Mouse (Mus musculus) hindbrain, embryonic 16.5 days (tissue): ENCODE data around the gene B3gnt2. TPM values are rescaled to one million over a fixed set of nuclear protein-coding genes. Genes with fewer than 3 reads are reported as not detected.

Source experiments
- ATAC-seq: fragments of 200-750 bp; cut with Nextera tagmentation; 2 replicates; pipeline ENCODE4 v1.8.0; 2017; ENCODE audit warnings: moderate TSS enrichment, moderate library complexity
- H3K27ac ChIP-seq: fragments of 300-500 bp; sonication (generic); 2 replicates; pipeline ENCODE4 v1.5.1; 2014; ENCODE audit warnings: low read depth, mild to moderate bottlenecking, control low read depth, low read length, moderate library complexity
- H3K27me3 ChIP-seq: fragments of 300-500 bp; sonication (generic); replicated peaks from 2 replicates; pipeline ENCODE4 v1.6.1; 2014; ENCODE audit warnings: low read length; ENCODE audit not compliant: control insufficient read depth, insufficient read depth
- H3K36me3 ChIP-seq: fragments of 300-500 bp; sonication (generic); 2 replicates; pipeline ENCODE4 v1.6.1; 2014; ENCODE audit warnings: mild to moderate bottlenecking, low read length, moderate library complexity, mixed read lengths; ENCODE audit not compliant: control insufficient read depth, insufficient read depth
- H3K4me1 ChIP-seq: fragments of 300-500 bp; sonication (generic); 2 replicates; pipeline ENCODE4 v1.6.1; 2014; ENCODE audit warnings: low read depth, low read length; ENCODE audit not compliant: control insufficient read depth, insufficient read depth
- H3K4me2 ChIP-seq: fragments of 300-500 bp; sonication (generic); 2 replicates; pipeline ENCODE4 v1.6.1; 2014; ENCODE audit warnings: mild to moderate bottlenecking, low read length, control low read depth, moderate library complexity
- H3K4me3 ChIP-seq: fragments of 300-500 bp; sonication (generic); 2 replicates; pipeline ENCODE4 v1.5.1; 2014; ENCODE audit warnings: mild to moderate bottlenecking, low read length, control low read depth, moderate library complexity
- H3K9ac ChIP-seq: fragments of 300-500 bp; sonication (generic); 2 replicates; pipeline ENCODE4 v1.6.1; 2014; ENCODE audit warnings: low read depth, mild to moderate bottlenecking, control low read depth, low read length, moderate library complexity
- H3K9me3 ChIP-seq: fragments of 300-500 bp; sonication (generic); 2 replicates; pipeline ENCODE4 v1.6.1; 2014; ENCODE audit warnings: mild to moderate bottlenecking, low read length, moderate library complexity; ENCODE audit not compliant: control insufficient read depth
- WGBS: fragments of 180-500 bp; shearing (Covaris S2); extraction: QIAGEN DNeasy Blood & Tissue Kit; methylation state at CpG from one replicate; pipeline ENCODE4 v1.1.7; 2014; 5-methylcytosine and 5-hydroxymethylcytosine counted together
- polyA plus RNA-seq: library from polyadenylated mRNA; unstranded; fragments of >200 nt; fragmentation: Nextera tagmentation; extraction: Ambion mirVana; gene quantifications from 2 replicates; pipeline ENCODE4 v1.2.1, GENCODE M21; 2015

Gene B3gnt2
- polyA plus RNA-seq, 1 experiment from 2014 or later: 2.7 TPM

- Histone ChIP-seq H3K4me1 (peaks cover 10% of the 10 kb centered on the region), H3K9ac (no peak overlapping the region), H3K36me3 (no peaks in the 10 kb centered on the region), H3K27me3 (peaks cover 9% of the 10 kb centered on the region), H3K4me2 (no peak overlapping the region), H3K27ac (no peak overlapping the region), H3K9me3 (no peaks in the 10 kb centered on the region), H3K4me3 (no peak overlapping the region)
- no peak for ATAC-seq
- WGBS: 91% methylated on average over 4 of the region's 4 CpGs
These were observed 6.2 kb downstream of the B3gnt2 start for GRCm38 (mm10) chr11:22854571-22854970.

- ATAC-seq: no peak
- Histone ChIP-seq H3K36me3 (no peaks in the 10 kb centered on the region), H3K4me1 (peaks cover 6% of the 10 kb centered on the region), H3K9ac (no peak overlapping the region), H3K4me2 (no peak overlapping the region), H3K27me3 (peaks cover 9% of the 10 kb centered on the region), H3K4me3 (no peak overlapping the region), H3K27ac (no peak overlapping the region), H3K9me3 (no peaks in the 10 kb centered on the region)
- 35% methylated on average over 2 of the region's 2 CpGs for whole genome bisulfite sequencing
These were observed 7.1 kb downstream of the B3gnt2 start for GRCm38 (mm10) chr11:22853477-22854157.

GRCm38 (mm10) chr11:22852510-22852909 lies 8.3 kb downstream of the B3gnt2 start:
- Histone ChIP-seq H3K4me1 (no peaks in the 10 kb centered on the region), H3K27ac (no peak overlapping the region), H3K9me3 (no peaks in the 10 kb centered on the region), H3K4me2 (no peak overlapping the region), H3K27me3 (peaks cover 9% of the 10 kb centered on the region), H3K36me3 (no peaks in the 10 kb centered on the region), H3K9ac (no peak overlapping the region), H3K4me3 (no peak overlapping the region)
- WGBS: 63% methylated on average over 1 of the region's 1 CpGs
- ATAC-seq: no peak

GRCm38 (mm10) chr11:22851416-22851815 lies 9.3 kb downstream of the B3gnt2 start:
- no peak overlapping the region for H3K9ac ChIP-seq
- no peaks in the 10 kb centered on the region for H3K36me3 ChIP-seq
- H3K4me2 ChIP-seq: no peak overlapping the region
- no peak overlapping the region for H3K4me3 ChIP-seq
- no peaks in the 10 kb centered on the region for H3K9me3 ChIP-seq
- H3K27me3 ChIP-seq: peaks cover 3% of the 10 kb centered on the region; the same call in 1 of the 2 replicates
- H3K27ac ChIP-seq: no peak overlapping the region
- 64% methylated on average over 4 of the region's 4 CpGs for WGBS
- ATAC-seq: no peak
- H3K4me1 ChIP-seq: peaks cover 1% of the 10 kb centered on the region; the same call in 1 of the 2 replicates

- Histone ChIP-seq H3K4me2 (no peak overlapping the region), H3K27ac (no peak overlapping the region), H3K27me3 (no peaks in the 10 kb centered on the region), H3K4me1 (peaks cover 3% of the 10 kb centered on the region; the same call in 1 of the 2 replicates), H3K36me3 (no peaks in the 10 kb centered on the region), H3K9ac (no peak overlapping the region), H3K4me3 (no peak overlapping the region), H3K9me3 (no peaks in the 10 kb centered on the region)
- WGBS: 83% methylated on average over 4 of the region's 4 CpGs
- ATAC-seq: no peak
These were observed 10.7 kb downstream of the B3gnt2 start for GRCm38 (mm10) chr11:22850077-22850476.

GRCm38 (mm10) chr11:22848649-22849195 lies 12.0 kb downstream of the B3gnt2 start:
- Histone ChIP-seq H3K36me3 (no peaks in the 10 kb centered on the region), H3K4me2 (no peak overlapping the region), H3K4me1 (peaks cover 3% of the 10 kb centered on the region; the same call in 1 of the 2 replicates), H3K27ac (no peak overlapping the region), H3K9me3 (no peaks in the 10 kb centered on the region), H3K4me3 (no peak overlapping the region), H3K27me3 (no peaks in the 10 kb centered on the region), H3K9ac (no peak overlapping the region)
- 88% methylated on average over 5 of the region's 5 CpGs for WGBS
- no peak for ATAC-seq

GRCm38 (mm10) chr11:22847732-22848648 lies 12.8 kb downstream of the B3gnt2 start:
- Histone ChIP-seq H3K27ac (no peak overlapping the region), H3K4me2 (no peak overlapping the region), H3K4me3 (no peak overlapping the region), H3K9me3 (no peaks in the 10 kb centered on the region), H3K9ac (no peak overlapping the region), H3K27me3 (no peaks in the 10 kb centered on the region), H3K4me1 (peaks cover 3% of the 10 kb centered on the region; the same call in 1 of the 2 replicates), H3K36me3 (no peaks in the 10 kb centered on the region)
- ATAC-seq: no peak
- 64% methylated on average over 8 of the region's 8 CpGs for WGBS

GRCm38 (mm10) chr11:22846960-22847731 lies 13.6 kb downstream of the B3gnt2 start:
- WGBS: 77% methylated on average over 8 of the region's 8 CpGs
- no peak overlapping the region for H3K27ac ChIP-seq

More at GRCm38 (mm10) chr11:22846960-22847731, 13.6 kb downstream of the B3gnt2 start:
- peaks cover 3% of the 10 kb centered on the region; the same call in 1 of the 2 replicates for H3K4me1 ChIP-seq
- no peak overlapping the region for H3K9ac ChIP-seq
- H3K27me3 ChIP-seq: no peaks in the 10 kb centered on the region
- H3K4me3 ChIP-seq: no peak overlapping the region
- H3K4me2 ChIP-seq: no peak overlapping the region
- ATAC-seq: no peak
- H3K36me3 ChIP-seq: no peaks in the 10 kb centered on the region
- H3K9me3 ChIP-seq: no peaks in the 10 kb centered on the region
